Mouse (Mus musculus) liver, adult 2 months (tissue): Measurements from ENCODE around the gene Hmga1b.

Source experiments
- CTCF ChIP-seq: fragments of 200-500 bp; IDR thresholded peaks from 2 replicates; pipeline ENCODE4 v1.5.1; 2011; ENCODE audit warnings: low read depth, low read length, control low read depth
- POLR2A ChIP-seq: fragments of 200-500 bp; IDR thresholded peaks from 2 replicates; pipeline ENCODE4 v1.6.1; 2011; ENCODE audit warnings: low read length, control low read depth; ENCODE audit not compliant: insufficient read depth; ENCODE audit errors: extremely low read depth

- TF ChIP-seq CTCF (no peak), POLR2A (no peak)
Measured at GRCm38 (mm10) chr11:120789355-120789754, 26.8 kb downstream of the Hmga1b start.
